Mouse (Mus musculus): Measurements from ENCODE around the gene Gal3st2c. TPM values are rescaled to one million over a fixed set of nuclear protein-coding genes. Genes with fewer than 3 reads are reported as not detected.
"Not testable (repeated sequence)": the region's sequence is repeated elsewhere in the genome, so short reads cannot be mapped to it uniquely, and the experiment has no call there.

Gene Gal3st2c
- not detected in 2 replicates for polyA plus RNA-seq (2015; fragmentation: Nextera tagmentation; extraction: Ambion mirVana)

- not testable (repeated sequence) for H3K27ac ChIP-seq; ATAC-seq (ENCODE audit: insufficient number of reproducible peaks, insufficient read depth, low FRiP score, low TSS enrichment, low read depth); H3K9ac ChIP-seq; H3K36me3 ChIP-seq; H3K27me3 ChIP-seq; H3K4me3 ChIP-seq; H3K4me2 ChIP-seq; H3K9me3 ChIP-seq; H3K4me1 ChIP-seq
- WGBS = 84% methylated on average over 7 of the region's 8 CpGs
Observed at GRCm38 (mm10) chr1:93990209-93990608, at the start of gene Gal3st2c. Gene Gal3st2c (plus strand): TSS chr1:93990509.

GRCm38 (mm10) chr1:93949087-93949486 lies 41.2 kb upstream of the Gal3st2c start:
- WGBS = no CpG with 5 or more reads among the region's 11 CpGs
- not testable (repeated sequence) for H3K27ac ChIP-seq; ATAC-seq (ENCODE audit: insufficient number of reproducible peaks, insufficient read depth, low FRiP score, low TSS enrichment, low read depth); H3K4me3 ChIP-seq; H3K36me3 ChIP-seq; H3K9me3 ChIP-seq; H3K4me2 ChIP-seq; H3K27me3 ChIP-seq; H3K9ac ChIP-seq; H3K4me1 ChIP-seq

GRCm38 (mm10) chr1:93966489-93966888 lies 23.8 kb upstream of the Gal3st2c start:
- not testable (repeated sequence) for ATAC-seq (ENCODE audit: insufficient number of reproducible peaks, insufficient read depth, low FRiP score, low TSS enrichment, low read depth); H3K9ac ChIP-seq; H3K4me3 ChIP-seq; H3K9me3 ChIP-seq; H3K4me1 ChIP-seq; H3K27ac ChIP-seq; H3K36me3 ChIP-seq; H3K4me2 ChIP-seq; H3K27me3 ChIP-seq
- no CpG with 5 or more reads among the region's 1 CpGs for WGBS

GRCm38 (mm10) chr1:93970380-93970779 lies 19.9 kb upstream of the Gal3st2c start:
- H3K4me1 ChIP-seq; H3K27me3 ChIP-seq; H3K4me2 ChIP-seq; H3K27ac ChIP-seq; H3K9me3 ChIP-seq; H3K4me3 ChIP-seq; H3K9ac ChIP-seq; ATAC-seq (ENCODE audit: insufficient number of reproducible peaks, insufficient read depth, low FRiP score, low TSS enrichment, low read depth); H3K36me3 ChIP-seq: not testable (repeated sequence)
- 35% methylated on average over 3 of the region's 5 CpGs for WGBS

DNA sequence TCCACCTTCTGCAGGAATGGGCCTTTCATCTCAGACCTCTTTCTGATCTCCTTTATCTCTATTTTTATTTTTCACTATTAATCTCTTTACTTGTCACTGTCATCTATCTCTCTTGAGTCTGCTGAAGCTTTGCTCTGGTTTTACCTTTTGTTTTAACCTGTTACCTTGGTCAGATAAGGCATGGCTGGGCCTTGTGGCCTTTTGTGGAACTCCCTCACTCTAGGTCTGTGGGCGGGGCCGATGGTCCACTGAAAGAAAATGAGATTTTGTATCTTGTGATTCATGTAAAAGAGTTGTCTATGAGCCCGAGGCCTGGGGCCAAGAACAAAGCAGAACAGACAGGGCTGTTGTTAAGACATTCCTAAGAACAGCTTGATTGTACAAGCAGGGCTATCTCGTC lies 19.5 kb upstream of the Gal3st2c start:
- H3K9ac ChIP-seq; ATAC-seq (ENCODE audit: insufficient number of reproducible peaks, insufficient read depth, low FRiP score, low TSS enrichment, low read depth); H3K4me3 ChIP-seq; H3K4me2 ChIP-seq; H3K4me1 ChIP-seq; H3K27ac ChIP-seq; H3K36me3 ChIP-seq; H3K9me3 ChIP-seq; H3K27me3 ChIP-seq: not testable (repeated sequence)
- WGBS = no CpG with 5 or more reads among the region's 4 CpGs

GRCm38 (mm10) chr1:93975764-93976163 lies 14.5 kb upstream of the Gal3st2c start:
- H3K9me3 ChIP-seq; H3K4me1 ChIP-seq; H3K27ac ChIP-seq; ATAC-seq (ENCODE audit: insufficient number of reproducible peaks, insufficient read depth, low FRiP score, low TSS enrichment, low read depth); H3K27me3 ChIP-seq; H3K36me3 ChIP-seq; H3K4me2 ChIP-seq; H3K4me3 ChIP-seq; H3K9ac ChIP-seq: not testable (repeated sequence)
- 86% methylated on average over 2 of the region's 4 CpGs for WGBS

- not testable (repeated sequence) for H3K9ac ChIP-seq; H3K4me1 ChIP-seq; ATAC-seq (ENCODE audit: insufficient number of reproducible peaks, insufficient read depth, low FRiP score, low TSS enrichment, low read depth); H3K4me3 ChIP-seq; H3K27me3 ChIP-seq; H3K4me2 ChIP-seq; H3K9me3 ChIP-seq; H3K36me3 ChIP-seq; H3K27ac ChIP-seq
- no CpG with 5 or more reads among the region's 7 CpGs for WGBS
Observed at GRCm38 (mm10) chr1:93978287-93978686, 12.0 kb upstream of the Gal3st2c start.

GRCm38 (mm10) chr1:93980932-93981331 lies 9.4 kb upstream of the Gal3st2c start:
- ATAC-seq (ENCODE audit: insufficient number of reproducible peaks, insufficient read depth, low FRiP score, low TSS enrichment, low read depth) = not testable (repeated sequence)
- WGBS = no CpG with 5 or more reads among the region's 2 CpGs

GRCm38 (mm10) chr1:93986167-93986566 lies 4.1 kb upstream of the Gal3st2c start:
- Histone ChIP-seq H3K9me3 (no peaks in the 10 kb centered on the region), H3K27ac (no peak overlapping the region), H3K9ac (no peak overlapping the region), H3K4me3 (no peak overlapping the region), H3K36me3 (no peaks in the 10 kb centered on the region), H3K27me3 (no peaks in the 10 kb centered on the region), H3K4me2 (no peak overlapping the region), H3K4me1 (no peaks in the 10 kb centered on the region)
- ATAC-seq (ENCODE audit: insufficient number of reproducible peaks, insufficient read depth, low FRiP score, low TSS enrichment, low read depth) = no peak
- WGBS = 88% methylated on average over 3 of the region's 3 CpGs

More at GRCm38 (mm10) chr1:93980932-93981331, 9.4 kb upstream of the Gal3st2c start:
- H3K27ac ChIP-seq, H3K9ac ChIP-seq, H3K4me1 ChIP-seq, H3K27me3 ChIP-seq, H3K9me3 ChIP-seq, H3K4me3 ChIP-seq, H3K36me3 ChIP-seq, H3K4me2 ChIP-seq: not testable (repeated sequence)

DNA sequence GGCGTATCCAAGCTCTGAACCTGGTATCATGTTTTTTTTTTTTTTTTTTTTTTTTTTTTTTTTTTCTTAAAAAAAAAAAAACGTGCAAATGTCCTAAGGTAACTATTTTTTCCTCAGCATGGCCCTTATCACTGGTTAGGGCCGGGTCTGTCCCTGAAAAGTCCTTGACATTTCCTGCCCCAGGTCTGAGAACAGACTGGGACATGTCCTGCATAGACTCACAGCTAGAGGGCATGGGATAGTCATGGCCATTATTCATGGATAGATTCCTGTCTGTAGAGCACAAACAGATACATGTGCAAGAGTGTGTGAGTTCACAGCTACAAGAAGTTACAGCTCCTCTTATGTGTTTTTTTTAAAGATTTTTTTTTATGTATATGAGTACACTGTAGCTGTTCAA lies 1.5 kb upstream of the Gal3st2c start:
- Histone ChIP-seq H3K4me3 (no peak overlapping the region), H3K36me3 (no peaks in the 10 kb centered on the region), H3K27ac (no peak overlapping the region), H3K9me3 (no peaks in the 10 kb centered on the region), H3K4me2 (no peak overlapping the region), H3K27me3 (no peaks in the 10 kb centered on the region), H3K4me1 (no peaks in the 10 kb centered on the region), H3K9ac (no peak overlapping the region)
- 57% methylated on average over 3 of the region's 3 CpGs for WGBS
- no peak for ATAC-seq (ENCODE audit: insufficient number of reproducible peaks, insufficient read depth, low FRiP score, low TSS enrichment, low read depth)

DNA sequence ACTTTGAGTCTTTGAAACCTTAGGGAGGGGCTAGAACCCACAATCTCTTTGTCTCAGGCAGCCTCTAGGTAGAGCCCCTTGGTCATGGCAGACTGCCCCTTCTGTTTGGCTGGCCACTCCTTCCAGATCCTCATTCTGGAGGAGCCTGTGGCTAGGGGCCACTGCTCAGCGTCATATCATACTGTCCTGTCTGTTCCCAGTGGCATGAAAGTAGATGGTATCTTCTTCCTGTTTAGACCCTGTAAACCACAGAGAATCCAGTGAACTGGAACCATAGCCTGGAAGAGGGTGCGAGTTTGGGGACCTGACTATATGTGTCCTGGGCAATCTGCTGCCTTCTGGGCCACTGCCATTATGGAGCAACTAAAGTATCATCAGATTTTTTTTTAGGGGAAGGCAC lies 759 bp downstream of the Gal3st2c start:
- H3K9ac ChIP-seq; ATAC-seq (ENCODE audit: insufficient number of reproducible peaks, insufficient read depth, low FRiP score, low TSS enrichment, low read depth); H3K4me1 ChIP-seq; H3K27me3 ChIP-seq; H3K27ac ChIP-seq; H3K4me3 ChIP-seq; H3K4me2 ChIP-seq; H3K36me3 ChIP-seq; H3K9me3 ChIP-seq: not testable (repeated sequence)
- WGBS = 76% methylated on average over 2 of the region's 2 CpGs

- not testable (repeated sequence) for H3K4me1 ChIP-seq; H3K9me3 ChIP-seq; H3K27ac ChIP-seq; H3K27me3 ChIP-seq; ATAC-seq (ENCODE audit: insufficient number of reproducible peaks, insufficient read depth, low FRiP score, low TSS enrichment, low read depth); H3K9ac ChIP-seq; H3K36me3 ChIP-seq; H3K4me2 ChIP-seq; H3K4me3 ChIP-seq
- WGBS = 84% methylated on average over 3 of the region's 3 CpGs
Observed at GRCm38 (mm10) chr1:93991491-93991890, 1.2 kb downstream of the Gal3st2c start.

GRCm38 (mm10) chr1:94001023-94001422 lies 10.7 kb downstream of the Gal3st2c start:
- Histone ChIP-seq H3K27ac (no peak overlapping the region), H3K9ac (no peak overlapping the region), H3K4me2 (no peak overlapping the region), H3K4me3 (no peak overlapping the region), H3K9me3 (no peaks in the 10 kb centered on the region), H3K4me1 (no peaks in the 10 kb centered on the region), H3K27me3 (no peaks in the 10 kb centered on the region), H3K36me3 (no peaks in the 10 kb centered on the region)
- ATAC-seq (ENCODE audit: insufficient number of reproducible peaks, insufficient read depth, low FRiP score, low TSS enrichment, low read depth) = no peak
- WGBS = 78% methylated on average over 2 of the region's 2 CpGs

Measured in embryonic facial prominence, embryonic 13.5 days (tissue).